Mouse (Mus musculus): ENCODE results near the gene Pga5. TPM values are rescaled to one million over a fixed set of nuclear protein-coding genes. Genes with fewer than 3 reads are reported as not detected.

Gene Pga5
- polyA plus RNA-seq, 1 experiment = 0.04 TPM

GRCm38 (mm10) chr19:10698131-10698991 lies 20.5 kb upstream of the Pga5 start:
- Histone ChIP-seq H3K36me3 (ENCODE audit: control insufficient read depth, insufficient read depth) (no peaks in the 10 kb centered on the region), H3K79me2 (ENCODE audit: control insufficient read depth, insufficient read depth) (peaks cover 86% of the 10 kb centered on the region), H3K4me3 (no peak overlapping the region), H3K4me2 (ENCODE audit: low read depth) (no peak overlapping the region), H3K27me3 (ENCODE audit: control insufficient read depth, insufficient read depth, insufficient read length) (no peaks in the 10 kb centered on the region), H3ac (ENCODE audit: control insufficient read depth, insufficient read length) (no peak overlapping the region)
- TF ChIP-seq POLR2AphosphoS2 (IDR thresholded peaks at IDR 0.05; ENCODE audit: insufficient read length, low read depth) (no peak), TCF3 (IDR thresholded peaks at IDR 0.05; ENCODE audit: insufficient read length, low read depth) (no peak), SRF (IDR thresholded peaks at IDR 0.05; ENCODE audit: control insufficient read depth, insufficient read length, low read depth) (no peak), POLR2A (IDR thresholded peaks at IDR 0.05; ENCODE audit: insufficient read length, low read depth) (no peak), USF1 (IDR thresholded peaks at IDR 0.05; ENCODE audit: low read depth) (no peak)

- peaks cover 98% of the 10 kb centered on the region for H3K79me2 ChIP-seq (ENCODE audit: control insufficient read depth, insufficient read depth)
- H3ac ChIP-seq (ENCODE audit: control insufficient read depth, insufficient read length) = no peak overlapping the region
- no peak overlapping the region for H3K4me3 ChIP-seq
- no peaks in the 10 kb centered on the region for H3K36me3 ChIP-seq (ENCODE audit: control insufficient read depth, insufficient read depth)
- TF ChIP-seq MYOG (IDR thresholded peaks at IDR 0.05; ENCODE audit: control insufficient read depth in 1 of 3, insufficient read depth in 1 of 3, insufficient read length in 2 of 3, low read depth in 2 of 3) (no peak), MAX (IDR thresholded peaks at IDR 0.05; ENCODE audit: low read depth) (no peak), CEBPB (IDR thresholded peaks at IDR 0.05; ENCODE audit: insufficient read depth, poor library complexity, severe bottlenecking) (no peak), MYOD1 (IDR thresholded peaks at IDR 0.05; ENCODE audit: control insufficient read depth in 1 of 3, insufficient read length in 2 of 3, low read depth in 2 of 3) (no peak), REST (IDR thresholded peaks at IDR 0.05; ENCODE audit: insufficient read depth, insufficient read length) (no peak), POLR2A (IDR thresholded peaks at IDR 0.05; ENCODE audit: insufficient read length, low read depth) (no peak), TCF12 (IDR thresholded peaks at IDR 0.05; ENCODE audit: insufficient read depth, poor library complexity, severe bottlenecking) (no peak), E2F4 (IDR thresholded peaks at IDR 0.05; ENCODE audit: insufficient read depth) (no peak), USF1 (IDR thresholded peaks at IDR 0.05; ENCODE audit: low read depth) (no peak), SRF (IDR thresholded peaks at IDR 0.05; ENCODE audit: control insufficient read depth, insufficient read length, low read depth) (no peak), TCF3 (IDR thresholded peaks at IDR 0.05; ENCODE audit: insufficient read length, low read depth) (no peak), POLR2AphosphoS2 (IDR thresholded peaks at IDR 0.05; ENCODE audit: insufficient read length, low read depth) (no peak)
- no peaks in the 10 kb centered on the region for H3K27me3 ChIP-seq (ENCODE audit: control insufficient read depth, insufficient read depth, insufficient read length)
- no peak overlapping the region for H3K4me2 ChIP-seq (ENCODE audit: low read depth)
These were observed 17.9 kb upstream of the Pga5 start for GRCm38 (mm10) chr19:10695801-10696200.

GRCm38 (mm10) chr19:10693926-10694682 lies 16.2 kb upstream of the Pga5 start:
- H3ac ChIP-seq (ENCODE audit: control insufficient read depth, insufficient read length) = no peak overlapping the region
- TF ChIP-seq MAX (IDR thresholded peaks at IDR 0.05; ENCODE audit: low read depth) = no peak
- TF ChIP-seq SRF (IDR thresholded peaks at IDR 0.05; ENCODE audit: control insufficient read depth, insufficient read length, low read depth) = no peak
- no peak for TF ChIP-seq E2F4 (IDR thresholded peaks at IDR 0.05; ENCODE audit: insufficient read depth)
- TF ChIP-seq MYOG (IDR thresholded peaks at IDR 0.05; ENCODE audit: control insufficient read depth in 1 of 3, insufficient read depth in 1 of 3, insufficient read length in 2 of 3, low read depth in 2 of 3) = no peak
- H3K4me2 ChIP-seq (ENCODE audit: low read depth) = no peak overlapping the region
- H3K79me2 ChIP-seq (ENCODE audit: control insufficient read depth, insufficient read depth) = peaks cover 94% of the 10 kb centered on the region
- no peaks in the 10 kb centered on the region for H3K36me3 ChIP-seq (ENCODE audit: control insufficient read depth, insufficient read depth)
- H3K4me3 ChIP-seq = no peak overlapping the region
- H3K27me3 ChIP-seq (ENCODE audit: control insufficient read depth, insufficient read depth, insufficient read length) = no peaks in the 10 kb centered on the region

GRCm38 (mm10) chr19:10692361-10692760 lies 14.5 kb upstream of the Pga5 start:
- H3K79me2 ChIP-seq (ENCODE audit: control insufficient read depth, insufficient read depth) = peaks cover 76% of the 10 kb centered on the region
- H3ac ChIP-seq (ENCODE audit: control insufficient read depth, insufficient read length) = no peak overlapping the region
- H3K36me3 ChIP-seq (ENCODE audit: control insufficient read depth, insufficient read depth) = no peaks in the 10 kb centered on the region
- no peaks in the 10 kb centered on the region for H3K27me3 ChIP-seq (ENCODE audit: control insufficient read depth, insufficient read depth, insufficient read length)
- H3K4me2 ChIP-seq (ENCODE audit: low read depth) = no peak overlapping the region
- TF ChIP-seq MAX (IDR thresholded peaks at IDR 0.05; ENCODE audit: low read depth) (no peak), POLR2AphosphoS2 (IDR thresholded peaks at IDR 0.05; ENCODE audit: insufficient read length, low read depth) (no peak), POLR2A (IDR thresholded peaks at IDR 0.05; ENCODE audit: insufficient read length, low read depth) (no peak), CEBPB (IDR thresholded peaks at IDR 0.05; ENCODE audit: insufficient read depth, poor library complexity, severe bottlenecking) (no peak), TCF12 (IDR thresholded peaks at IDR 0.05; ENCODE audit: insufficient read depth, poor library complexity, severe bottlenecking) (no peak), MYOD1 (IDR thresholded peaks at IDR 0.05; ENCODE audit: control insufficient read depth in 1 of 3, insufficient read length in 2 of 3, low read depth in 2 of 3) (no peak), E2F4 (IDR thresholded peaks at IDR 0.05; ENCODE audit: insufficient read depth) (no peak), TCF3 (IDR thresholded peaks at IDR 0.05; ENCODE audit: insufficient read length, low read depth) (no peak), USF1 (IDR thresholded peaks at IDR 0.05; ENCODE audit: low read depth) (no peak), REST (IDR thresholded peaks at IDR 0.05; ENCODE audit: insufficient read depth, insufficient read length) (no peak), MYOG (IDR thresholded peaks at IDR 0.05; ENCODE audit: control insufficient read depth in 1 of 3, insufficient read depth in 1 of 3, insufficient read length in 2 of 3, low read depth in 2 of 3) (no peak)
- H3K4me3 ChIP-seq = no peak overlapping the region
